Mouse (Mus musculus) forebrain, embryonic 10.5 days (tissue): ENCODE data around the gene Tm2d3. TPM values are rescaled to one million over a fixed set of nuclear protein-coding genes. Genes with fewer than 3 reads are reported as not detected.
A peak's percentile ranks its signal among the peaks of the same experiment; 100 is the strongest.

Experiments
- DNase-seq: peaks from one replicate; pipeline ENCODE4 v3.0.0-alpha.2; 2017; ENCODE audit warnings: low spot score; ENCODE audit errors: extremely low spot score
- H3K27ac ChIP-seq: fragments of 300-500 bp; sonication (generic); 2 replicates; pipeline ENCODE4 v1.5.1; 2016; ENCODE audit warnings: mild to moderate bottlenecking
- H3K27me3 ChIP-seq: fragments of 300-500 bp; sonication (generic); 2 replicates; pipeline ENCODE4 v1.6.1; 2016; ENCODE audit warnings: mild to moderate bottlenecking; ENCODE audit not compliant: poor library complexity, severe bottlenecking
- H3K36me3 ChIP-seq: fragments of 300-500 bp; sonication (generic); replicated peaks from 2 replicates; pipeline ENCODE4 v1.6.1; 2016; ENCODE audit warnings: mild to moderate bottlenecking, moderate library complexity
- H3K4me1 ChIP-seq: fragments of 300-500 bp; sonication (generic); 2 replicates; pipeline ENCODE4 v1.6.1; 2016
- H3K4me3 ChIP-seq: fragments of 300-500 bp; sonication (generic); 2 replicates; pipeline ENCODE4 v1.5.1; 2016; ENCODE audit warnings: mild to moderate bottlenecking, moderate library complexity
- H3K9me3 ChIP-seq: fragments of 300-500 bp; sonication (generic); 2 replicates; pipeline ENCODE4 v1.6.1; 2016; ENCODE audit warnings: mild to moderate bottlenecking, moderate library complexity
- WGBS: fragments of 180-500 bp; shearing (Covaris S2); methylation state at CpG from one replicate; pipeline ENCODE4 v1.1.7; 2016; 5-methylcytosine and 5-hydroxymethylcytosine counted together
- polyA plus RNA-seq: library from polyadenylated mRNA; unstranded; fragments of >200 nt; fragmentation: Nextera tagmentation; extraction: Ambion mirVana; gene quantifications from 2 replicates; pipeline ENCODE4 v1.2.1, GENCODE M21; 2016

Gene Tm2d3
- polyA plus RNA-seq, result 77.9 and 80.0 TPM in 2 replicates

- Histone ChIP-seq H3K27me3 (no peaks in the 10 kb centered on the region), H3K9me3 (no peaks in the 10 kb centered on the region), H3K4me1 (peaks cover 20% of the 10 kb centered on the region), H3K36me3 (peaks cover 24% of the 10 kb centered on the region), H3K4me3 (no peak within 1 kb of the TSS), H3K27ac (no peak within 1 kb of the TSS)
- no peak for DNase-seq
- 91% methylated on average over 7 of the region's 7 CpGs for WGBS
Observed at GRCm38 (mm10) chr7:65690869-65691268, at the start of gene Tm2d3. Tm2d3 (plus strand) TSS chr7:65691169.

DNA sequence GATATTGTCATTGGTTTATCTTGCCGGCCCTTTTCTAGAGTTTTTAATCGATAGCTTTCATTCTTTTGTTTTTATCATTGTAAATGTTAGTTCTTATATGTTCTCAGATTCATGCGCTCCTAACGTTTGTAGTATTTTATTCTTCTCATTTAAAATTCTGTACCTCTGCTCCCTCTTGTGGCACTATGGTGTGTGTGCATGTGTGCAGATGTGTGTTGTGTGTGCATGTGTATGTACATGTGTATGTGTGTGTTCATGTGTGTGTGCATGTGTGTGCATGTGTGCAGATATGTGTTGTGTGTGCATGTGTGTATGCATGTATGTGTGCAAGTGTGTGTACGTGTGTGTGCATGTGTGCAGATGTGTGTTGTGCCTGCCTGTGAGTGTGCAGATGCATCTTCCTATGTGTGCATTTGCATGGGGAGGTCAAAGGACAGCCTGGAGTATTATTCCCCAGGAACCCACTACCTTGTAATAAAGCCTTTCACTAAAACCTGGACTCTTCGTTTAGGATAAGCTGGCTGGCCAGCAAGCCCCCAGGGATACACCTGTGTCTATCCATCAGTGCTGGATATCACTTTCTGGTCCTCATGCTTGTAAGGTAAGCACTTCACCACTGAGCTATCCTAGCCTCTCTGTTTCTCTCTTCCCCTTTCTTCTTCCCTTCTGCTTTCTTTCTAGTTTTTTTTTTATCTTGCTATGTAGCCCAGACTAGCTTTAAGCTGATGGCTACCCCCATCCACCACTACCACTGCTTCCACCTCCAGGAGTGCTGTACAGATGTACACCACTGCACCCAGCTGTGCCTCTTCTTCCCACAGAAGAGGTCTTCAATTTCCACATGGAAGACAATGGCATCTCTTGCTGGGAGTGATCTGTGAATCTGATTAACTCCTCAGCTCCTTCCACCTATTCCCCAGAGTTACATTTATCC lies 48.3 kb upstream of the Tm2d3 start:
- 76% methylated on average over 6 of the region's 6 CpGs for WGBS
- no peak overlapping the region for H3K27ac ChIP-seq
- no peak for DNase-seq

DNA sequence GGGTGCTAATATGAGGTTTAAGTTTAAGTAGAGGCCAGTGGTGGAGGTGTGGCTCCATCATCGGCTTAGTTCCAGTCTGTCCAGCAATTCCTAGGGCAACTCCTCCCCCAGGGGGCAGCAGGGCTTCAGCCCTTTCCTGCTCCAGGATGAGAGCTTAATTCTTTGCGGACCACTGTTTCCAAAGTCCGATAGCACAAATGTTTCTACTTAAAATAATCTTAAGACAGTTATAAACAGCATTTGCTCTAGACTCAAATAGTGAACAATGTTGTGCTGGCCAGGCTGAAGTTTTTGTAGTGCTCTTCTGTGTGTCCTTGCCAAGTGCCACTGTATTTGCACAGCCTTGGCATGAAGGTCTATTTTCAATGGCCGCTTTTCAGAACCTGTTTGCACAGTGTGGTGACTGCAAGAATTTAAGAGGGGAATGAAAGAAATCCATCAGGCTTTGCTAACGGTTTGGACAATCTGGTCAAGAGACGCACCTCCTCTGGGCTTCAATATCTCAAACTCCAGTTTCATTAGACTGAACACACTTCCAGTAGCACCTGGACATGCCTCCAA lies 47.0 kb upstream of the Tm2d3 start:
- WGBS, result 46% methylated on average over 6 of the region's 6 CpGs
- H3K27ac ChIP-seq, result peak overlapping the region; percentile 37; the same call in 1 of the 2 replicates
- DNase-seq, result no peak
- H3K4me3 ChIP-seq, result peak overlapping the region; percentile 73
- no peaks in the 10 kb centered on the region; the same call in 1 of the 2 replicates for H3K9me3 ChIP-seq
- H3K4me1 ChIP-seq, result peaks cover 22% of the 10 kb centered on the region
- peaks cover 17% of the 10 kb centered on the region for H3K36me3 ChIP-seq
- H3K27me3 ChIP-seq, result peaks cover 23% of the 10 kb centered on the region

More for the DNA sequence above, 48.3 kb upstream of the Tm2d3 start:
- Histone ChIP-seq H3K27me3 (peaks cover 23% of the 10 kb centered on the region), H3K4me3 (no peak overlapping the region), H3K4me1 (peaks cover 22% of the 10 kb centered on the region), H3K36me3 (peaks cover 5% of the 10 kb centered on the region), H3K9me3 (no peaks in the 10 kb centered on the region)

DNA sequence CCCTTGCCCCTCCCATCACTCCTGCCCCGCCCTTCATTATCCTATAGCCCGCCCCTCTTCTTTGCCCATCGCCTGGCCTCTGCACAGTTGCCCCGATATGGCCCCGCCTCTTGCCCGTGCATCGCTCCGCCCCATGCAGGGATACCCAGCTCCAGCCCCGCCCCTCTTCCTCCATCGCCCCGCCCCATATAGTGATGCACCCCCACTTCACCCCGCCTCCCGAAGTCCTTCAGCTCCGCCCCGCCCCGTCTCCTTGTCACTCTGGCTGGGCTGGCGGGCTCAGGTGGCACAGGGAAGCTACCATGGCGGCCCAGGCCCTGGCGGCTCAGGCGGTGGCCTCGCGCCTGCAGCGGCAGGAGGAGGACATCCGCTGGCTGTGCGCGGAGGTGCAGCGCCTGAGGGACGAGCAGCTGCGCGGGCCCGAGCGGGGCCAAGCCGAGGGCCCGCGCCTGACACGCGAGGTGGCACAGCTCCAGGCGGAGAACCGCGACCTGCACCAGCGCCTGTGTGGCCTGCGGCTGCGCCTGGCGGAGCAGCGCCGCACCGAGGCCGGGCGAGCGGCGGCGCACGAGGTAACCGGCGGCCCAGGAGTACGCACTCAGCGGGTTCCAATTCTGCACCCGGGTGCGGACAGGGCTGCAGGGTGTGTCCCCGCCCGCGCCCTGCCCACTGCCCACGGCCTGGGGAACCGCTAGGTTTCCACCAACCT lies 46.2 kb upstream of the Tm2d3 start, which contains the start of gene Tarsl2:
Tarsl2 (plus strand) TSS at position 256 of the 709 bp plus-strand sequence.
- H3K4me3 ChIP-seq, result peak within 1 kb of the TSS; percentile 73
- WGBS, result under 1% methylated on average over 64 of the region's 64 CpGs
- peaks cover 26% of the 10 kb centered on the region for H3K36me3 ChIP-seq
- H3K9me3 ChIP-seq, result peaks cover 6% of the 10 kb centered on the region; the same call in 1 of the 2 replicates
- H3K27me3 ChIP-seq, result peaks cover 23% of the 10 kb centered on the region
- H3K4me1 ChIP-seq, result peaks cover 22% of the 10 kb centered on the region
- DNase-seq, result peak; percentile 98
- peak within 1 kb of the TSS; percentile 92 for H3K27ac ChIP-seq

DNA sequence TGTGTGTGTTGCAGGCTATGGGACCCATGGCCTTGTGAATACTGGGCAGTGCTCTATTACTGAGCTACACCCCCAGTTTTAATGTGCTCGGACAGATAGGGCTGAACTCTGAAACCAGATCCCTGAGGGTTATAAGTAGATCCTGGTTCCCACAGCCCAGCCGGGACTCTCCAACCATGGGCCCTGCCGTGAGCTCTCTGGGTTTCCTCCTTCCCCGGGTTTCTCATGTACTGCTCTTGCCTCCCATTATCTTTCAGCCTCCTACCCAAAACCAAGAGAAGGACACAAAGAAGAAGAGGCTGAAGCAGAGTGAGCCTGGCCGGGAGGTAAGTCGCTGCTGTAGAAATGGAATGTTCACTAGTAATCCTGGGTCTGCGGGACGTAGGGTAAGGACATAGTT lies 45.0 kb upstream of the Tm2d3 start:
- WGBS, result 89% methylated on average over 8 of the region's 8 CpGs

DNA sequence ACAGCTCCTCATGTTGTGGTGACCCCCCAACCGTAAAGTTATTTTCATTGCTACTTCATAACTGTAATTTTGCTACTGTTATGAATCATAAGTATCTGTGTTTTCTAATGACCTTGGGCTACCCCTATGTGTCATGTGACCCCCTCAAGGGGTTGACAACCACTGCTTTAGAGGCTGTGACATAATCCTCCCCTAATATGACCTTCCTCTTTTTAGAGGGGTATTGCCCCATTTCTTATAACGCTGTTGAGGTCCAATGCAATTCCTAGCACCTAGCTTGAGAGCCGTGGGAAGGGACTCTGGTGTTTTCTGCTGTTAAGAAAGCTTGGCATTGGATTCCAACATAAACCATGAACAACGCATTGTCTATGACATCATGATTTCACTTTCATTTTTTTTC lies 40.3 kb upstream of the Tm2d3 start:
- Histone ChIP-seq H3K4me1 (peaks cover 3% of the 10 kb centered on the region; the same call in 1 of the 2 replicates), H3K27ac (no peak overlapping the region), H3K9me3 (peaks cover 6% of the 10 kb centered on the region; the same call in 1 of the 2 replicates), H3K36me3 (peaks cover 49% of the 10 kb centered on the region), H3K27me3 (peaks cover 3% of the 10 kb centered on the region; the same call in 1 of the 2 replicates), H3K4me3 (no peak overlapping the region)
- 93% methylated on average over 4 of the region's 4 CpGs for WGBS
- DNase-seq, result no peak

More for the DNA sequence above, 45.0 kb upstream of the Tm2d3 start:
- no peak overlapping the region for H3K27ac ChIP-seq
- peaks cover 6% of the 10 kb centered on the region; the same call in 1 of the 2 replicates for H3K9me3 ChIP-seq
- H3K27me3 ChIP-seq, result peaks cover 23% of the 10 kb centered on the region
- no peak overlapping the region for H3K4me3 ChIP-seq
- no peak for DNase-seq
- H3K4me1 ChIP-seq, result peaks cover 22% of the 10 kb centered on the region
- peaks cover 33% of the 10 kb centered on the region for H3K36me3 ChIP-seq

- H3K27ac ChIP-seq, result no peak overlapping the region
- DNase-seq, result no peak
- H3K4me1 ChIP-seq, result no peaks in the 10 kb centered on the region
- 85% methylated on average over 2 of the region's 2 CpGs for WGBS
- no peaks in the 10 kb centered on the region for H3K9me3 ChIP-seq
- no peaks in the 10 kb centered on the region for H3K27me3 ChIP-seq
- H3K4me3 ChIP-seq, result no peak overlapping the region
- H3K36me3 ChIP-seq, result peaks cover 26% of the 10 kb centered on the region
Observed at GRCm38 (mm10) chr7:65657490-65658120, 33.4 kb upstream of the Tm2d3 start.

- Histone ChIP-seq H3K36me3 (peaks cover 30% of the 10 kb centered on the region), H3K4me1 (no peaks in the 10 kb centered on the region), H3K27ac (no peak overlapping the region), H3K4me3 (no peak overlapping the region), H3K27me3 (no peaks in the 10 kb centered on the region), H3K9me3 (no peaks in the 10 kb centered on the region)
- WGBS, result 90% methylated on average over 11 of the region's 11 CpGs
- DNase-seq, result no peak
Observed at GRCm38 (mm10) chr7:65663225-65663790, 27.7 kb upstream of the Tm2d3 start.

DNA sequence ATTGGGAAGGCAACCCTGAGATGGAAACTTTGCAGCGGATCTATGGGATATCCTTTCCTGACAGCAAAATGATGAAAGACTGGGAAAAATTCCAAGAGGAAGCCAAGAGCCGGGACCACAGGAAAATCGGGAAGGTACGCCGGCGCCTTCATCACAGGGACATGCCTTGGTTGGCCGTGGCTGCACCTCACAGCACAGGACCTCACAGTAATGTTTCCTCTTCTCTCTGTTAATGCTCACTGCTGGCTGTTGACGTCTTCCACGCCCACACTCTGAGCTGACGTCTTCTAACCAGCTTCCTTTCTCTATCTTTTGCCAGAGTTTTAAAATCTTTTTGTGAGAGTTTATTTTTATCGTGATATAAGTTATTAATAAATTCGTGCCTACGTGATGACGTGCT lies 27.1 kb upstream of the Tm2d3 start:
- Histone ChIP-seq H3K4me3 (no peak overlapping the region), H3K27ac (no peak overlapping the region), H3K27me3 (no peaks in the 10 kb centered on the region), H3K36me3 (peaks cover 24% of the 10 kb centered on the region), H3K4me1 (no peaks in the 10 kb centered on the region), H3K9me3 (no peaks in the 10 kb centered on the region)
- 92% methylated on average over 14 of the region's 14 CpGs for WGBS
- no peak for DNase-seq

DNA sequence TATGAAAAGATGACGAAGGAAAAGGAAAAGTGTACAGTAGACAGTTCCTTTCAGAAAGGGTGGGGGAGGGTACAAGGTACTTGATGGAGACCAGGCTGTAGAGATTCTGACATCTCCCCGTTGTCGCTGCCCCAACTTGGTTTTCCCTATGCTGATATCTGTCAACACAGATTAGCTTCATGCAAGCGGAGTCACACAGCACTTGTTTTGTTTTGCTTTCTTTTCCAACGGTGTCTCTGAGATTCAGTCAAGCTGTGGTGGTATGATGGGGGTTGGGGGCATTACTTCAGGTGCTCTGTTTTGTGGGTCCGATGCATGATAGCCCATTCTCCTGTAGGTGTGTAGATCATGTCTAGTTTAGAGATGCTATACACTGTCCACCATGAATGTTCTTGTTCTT lies 23.5 kb upstream of the Tm2d3 start:
- WGBS, result 93% methylated on average over 6 of the region's 6 CpGs
- H3K27me3 ChIP-seq, result no peaks in the 10 kb centered on the region
- DNase-seq, result no peak
- peaks cover 27% of the 10 kb centered on the region for H3K36me3 ChIP-seq
- H3K4me3 ChIP-seq, result no peak overlapping the region
- H3K9me3 ChIP-seq, result no peaks in the 10 kb centered on the region
- no peak overlapping the region for H3K27ac ChIP-seq
- H3K4me1 ChIP-seq, result no peaks in the 10 kb centered on the region

DNA sequence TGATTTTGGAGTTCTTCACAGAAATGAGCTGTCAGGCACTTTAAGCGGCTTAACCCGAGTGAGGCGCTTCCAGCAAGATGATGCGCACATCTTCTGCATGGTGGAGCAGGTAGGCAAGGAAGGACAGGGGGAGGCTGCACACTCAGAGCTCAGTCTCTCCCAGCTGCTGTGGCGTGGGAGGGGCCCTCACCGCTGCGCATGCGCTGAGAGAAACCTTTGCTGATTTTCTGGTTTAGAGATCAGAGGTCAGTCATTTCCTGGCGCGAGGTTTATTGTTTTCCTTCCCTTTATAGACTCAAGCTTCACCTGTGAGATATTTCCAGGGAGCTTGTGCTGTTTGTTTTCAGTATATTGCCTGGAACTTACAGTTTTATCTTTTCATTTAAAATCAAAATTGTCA lies 12.9 kb upstream of the Tm2d3 start:
- 74% methylated on average over 10 of the region's 10 CpGs for WGBS
- DNase-seq, result no peak
- Histone ChIP-seq H3K36me3 (peaks cover 18% of the 10 kb centered on the region; the same call in 1 of the 2 replicates), H3K4me3 (no peak overlapping the region), H3K27ac (no peak overlapping the region), H3K27me3 (no peaks in the 10 kb centered on the region), H3K9me3 (no peaks in the 10 kb centered on the region), H3K4me1 (no peaks in the 10 kb centered on the region)
